Mouse (Mus musculus): ENCODE results near the gene Pigq.

GRCm38 (mm10) chr17:25883824-25884223 lies 60.9 kb downstream of the Pigq start:
- TF ChIP-seq MAX (IDR thresholded peaks at IDR 0.05; ENCODE audit: low read length) (no peak), TCF12 (IDR thresholded peaks at IDR 0.05; ENCODE audit: low read depth, low read length) (no peak), POLR2A (IDR thresholded peaks at IDR 0.05; ENCODE audit: low read depth, low read length) (no peak; the same call in 1 of the 2 replicates)
